Mouse (Mus musculus) intestine, embryonic 14.5 days (tissue): ENCODE results near the gene Prkar1b. TPM values are rescaled to one million over a fixed set of nuclear protein-coding genes. Genes with fewer than 3 reads are reported as not detected.

Source experiments
- ATAC-seq: fragments of 200-750 bp; cut with Nextera tagmentation; replicated peaks from 2 replicates; pipeline ENCODE4 v1.8.0; 2017; ENCODE audit warnings: low read depth, moderate number of reproducible peaks, moderate TSS enrichment, moderate library complexity; ENCODE audit not compliant: low FRiP score, low TSS enrichment
- DNase-seq: peaks from one replicate; pipeline ENCODE4 v3.0.0-alpha.2; 2018; ENCODE audit warnings: low spot score
- H3K27ac ChIP-seq: fragments of 300-500 bp; sonication (generic); 2 replicates; pipeline ENCODE4 v1.5.1; 2014; ENCODE audit warnings: low read depth, mild to moderate bottlenecking, control low read depth
- H3K27me3 ChIP-seq: fragments of 300-500 bp; sonication (generic); replicated peaks from 2 replicates; pipeline ENCODE4 v1.6.1; 2014; ENCODE audit warnings: low read length, control low read depth; ENCODE audit not compliant: control insufficient read depth, insufficient read depth
- H3K36me3 ChIP-seq: fragments of 300-500 bp; sonication (generic); 2 replicates; pipeline ENCODE4 v1.6.1; 2014; ENCODE audit warnings: low read length, control low read depth; ENCODE audit not compliant: control insufficient read depth, insufficient read depth
- H3K4me1 ChIP-seq: fragments of 300-500 bp; sonication (generic); replicated peaks from 2 replicates; pipeline ENCODE4 v1.6.1; 2014; ENCODE audit warnings: low read length, control low read depth, mixed read lengths; ENCODE audit not compliant: control insufficient read depth, insufficient read depth
- H3K4me2 ChIP-seq: fragments of 300-500 bp; sonication (generic); 2 replicates; pipeline ENCODE4 v1.6.1; 2014; ENCODE audit warnings: low read length
- H3K4me3 ChIP-seq: fragments of 300-500 bp; sonication (generic); 2 replicates; pipeline ENCODE4 v1.5.1; 2014; ENCODE audit warnings: low read depth, low read length, control low read depth, mixed read lengths
- H3K9ac ChIP-seq: fragments of 300-500 bp; sonication (generic); 2 replicates; pipeline ENCODE4 v1.6.1; 2014; ENCODE audit warnings: mild to moderate bottlenecking, low read length
- H3K9me3 ChIP-seq: fragments of 300-500 bp; sonication (generic); 2 replicates; pipeline ENCODE4 v1.6.1; 2016; ENCODE audit warnings: low read length, control low read depth; ENCODE audit not compliant: control insufficient read depth
- WGBS: fragments of 180-500 bp; shearing (Covaris S2); extraction: QIAGEN DNeasy Blood & Tissue Kit; methylation state at CpG from one replicate; pipeline ENCODE4 v1.1.7; 2014; 5-methylcytosine and 5-hydroxymethylcytosine counted together
- polyA plus RNA-seq: library from polyadenylated mRNA; unstranded; fragments of >200 nt; fragmentation: Nextera tagmentation; extraction: Ambion mirVana; gene quantifications from 2 replicates; pipeline ENCODE4 v1.2.1, GENCODE M21; 2014

Prkar1b gene
- polyA plus RNA-seq, 1 experiment from 2014 or later, result 25.6 TPM

- 0 out of 2 replicates have a peak, but pooled peaks cover 3% of the 10 kb centered on the region for H3K36me3 ChIP-seq
- H3K9me3 ChIP-seq, result no peaks in the 10 kb centered on the region
- 90% methylated on average over 18 of the region's 18 CpGs for WGBS
- H3K4me1 ChIP-seq, result no peaks in the 10 kb centered on the region
- ATAC-seq (no peak), DNase-seq (no peak)
- H3K27ac ChIP-seq, result no peak overlapping the region
- no peak overlapping the region for H3K9ac ChIP-seq
- H3K27me3 ChIP-seq, result no peaks in the 10 kb centered on the region
- no peak overlapping the region for H3K4me3 ChIP-seq
- no peak overlapping the region for H3K4me2 ChIP-seq
These were observed 98.5 kb downstream of the Prkar1b start for GRCm38 (mm10) chr5:139051276-139051675.

GRCm38 (mm10) chr5:139049367-139049766 is 100.4 kb downstream of the Prkar1b start:
- H3K4me2 ChIP-seq, result no peak overlapping the region
- 0 out of 2 replicates have a peak, but pooled peaks cover 3% of the 10 kb centered on the region for H3K36me3 ChIP-seq
- H3K4me1 ChIP-seq, result no peaks in the 10 kb centered on the region
- ATAC-seq, result no peak
- no peaks in the 10 kb centered on the region for H3K27me3 ChIP-seq
- no peak overlapping the region for H3K9ac ChIP-seq
- no peaks in the 10 kb centered on the region for H3K9me3 ChIP-seq
- H3K4me3 ChIP-seq, result no peak overlapping the region
- no peak overlapping the region for H3K27ac ChIP-seq
- DNase-seq, result no peak
- 79% methylated on average over 7 of the region's 7 CpGs for WGBS

- no peak for DNase-seq
- 0 out of 2 replicates have a peak, but pooled peaks cover 3% of the 10 kb centered on the region for H3K36me3 ChIP-seq
- no peak overlapping the region for H3K27ac ChIP-seq
- H3K9ac ChIP-seq, result no peak overlapping the region
- no peak for ATAC-seq
- H3K27me3 ChIP-seq, result no peaks in the 10 kb centered on the region
- no peaks in the 10 kb centered on the region for H3K4me1 ChIP-seq
- no peaks in the 10 kb centered on the region for H3K9me3 ChIP-seq
- 54% methylated on average over 2 of the region's 2 CpGs for WGBS
- no peak overlapping the region for H3K4me3 ChIP-seq
- H3K4me2 ChIP-seq, result no peak overlapping the region
These were observed 102.6 kb downstream of the Prkar1b start for GRCm38 (mm10) chr5:139047171-139047570.

- Histone ChIP-seq H3K36me3 (peaks cover 8% of the 10 kb centered on the region; the same call in 1 of the 2 replicates), H3K4me3 (no peak overlapping the region), H3K4me2 (no peak overlapping the region), H3K9me3 (no peaks in the 10 kb centered on the region), H3K27ac (no peak overlapping the region), H3K9ac (no peak overlapping the region), H3K27me3 (no peaks in the 10 kb centered on the region), H3K4me1 (no peaks in the 10 kb centered on the region)
- WGBS, result 66% methylated on average over 5 of the region's 5 CpGs
- DNase-seq (no peak), ATAC-seq (no peak)
These were observed 103.2 kb downstream of the Prkar1b start for GRCm38 (mm10) chr5:139046636-139047035.

- Histone ChIP-seq H3K4me2 (no peak overlapping the region), H3K27me3 (no peaks in the 10 kb centered on the region), H3K9ac (no peak overlapping the region), H3K4me1 (no peaks in the 10 kb centered on the region), H3K27ac (no peak overlapping the region), H3K4me3 (no peak overlapping the region), H3K9me3 (no peaks in the 10 kb centered on the region), H3K36me3 (peaks cover 6% of the 10 kb centered on the region; the same call in 1 of the 2 replicates)
- ATAC-seq (no peak), DNase-seq (no peak)
- WGBS, result 67% methylated on average over 4 of the region's 4 CpGs
These were observed 106.3 kb downstream of the Prkar1b start for GRCm38 (mm10) chr5:139043546-139043945.

- ATAC-seq (no peak), DNase-seq (no peak)
- H3K9me3 ChIP-seq, result no peaks in the 10 kb centered on the region
- 57% methylated on average over 12 of the region's 12 CpGs for WGBS
- H3K27me3 ChIP-seq, result no peaks in the 10 kb centered on the region
- H3K9ac ChIP-seq, result no peak overlapping the region
- H3K4me3 ChIP-seq, result no peak overlapping the region
- H3K4me2 ChIP-seq, result no peak overlapping the region
- H3K27ac ChIP-seq, result no peak overlapping the region
- H3K4me1 ChIP-seq, result no peaks in the 10 kb centered on the region
- peaks cover 6% of the 10 kb centered on the region; the same call in 1 of the 2 replicates for H3K36me3 ChIP-seq
These were observed 107.5 kb downstream of the Prkar1b start for GRCm38 (mm10) chr5:139042299-139042698.

- no peak overlapping the region for H3K4me2 ChIP-seq
These were observed 114.6 kb downstream of the Prkar1b start for GRCm38 (mm10) chr5:139035171-139035570.

GRCm38 (mm10) chr5:139034746-139035145 is 115.1 kb downstream of the Prkar1b start:
- no peak overlapping the region for H3K4me2 ChIP-seq
- H3K27ac ChIP-seq, result no peak overlapping the region
- no peak overlapping the region for H3K9ac ChIP-seq
- WGBS, result 44% methylated on average over 6 of the region's 6 CpGs
- H3K9me3 ChIP-seq, result no peaks in the 10 kb centered on the region
- ATAC-seq (no peak), DNase-seq (no peak)
- peaks cover 26% of the 10 kb centered on the region for H3K4me1 ChIP-seq
- H3K4me3 ChIP-seq, result no peak overlapping the region
- no peaks in the 10 kb centered on the region for H3K27me3 ChIP-seq
- 0 out of 2 replicates have a peak, but pooled peaks cover 9% of the 10 kb centered on the region for H3K36me3 ChIP-seq

More at GRCm38 (mm10) chr5:139035171-139035570, 114.6 kb downstream of the Prkar1b start:
- H3K4me3 ChIP-seq, result no peak overlapping the region
- H3K27ac ChIP-seq, result no peak overlapping the region
- no peak overlapping the region for H3K9ac ChIP-seq
- 0 out of 2 replicates have a peak, but pooled peaks cover 9% of the 10 kb centered on the region for H3K36me3 ChIP-seq
- peaks cover 26% of the 10 kb centered on the region for H3K4me1 ChIP-seq
- ATAC-seq (no peak), DNase-seq (no peak)
- no peaks in the 10 kb centered on the region for H3K27me3 ChIP-seq
- 54% methylated on average over 2 of the region's 2 CpGs for WGBS
- no peaks in the 10 kb centered on the region for H3K9me3 ChIP-seq
